8 mouse cellular contexts compared by ENCODE assay signal in the genomic region with DNA sequence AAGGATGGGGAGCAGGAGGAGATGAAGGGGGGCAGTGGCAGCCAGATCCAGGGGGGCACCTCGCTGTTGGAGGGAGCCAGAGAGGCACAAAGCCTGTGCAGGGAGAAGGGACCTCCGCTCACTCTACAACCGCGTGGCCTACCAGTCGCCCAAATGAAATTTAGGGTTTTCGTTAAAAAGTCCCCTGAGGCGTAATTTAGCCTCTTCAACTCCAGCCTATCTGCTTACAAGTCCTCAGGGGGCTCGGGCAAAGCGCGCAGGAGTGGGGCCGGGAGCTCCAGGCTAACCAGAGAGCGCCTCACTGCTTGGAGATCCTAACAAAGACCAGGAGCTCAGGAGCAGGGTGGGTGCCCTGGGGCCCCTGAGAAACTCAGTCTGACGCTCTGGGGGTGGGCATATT. TPM values are rescaled to one million over a fixed set of nuclear protein-coding genes. Genes with fewer than 3 reads are reported as not detected.
DNase-seq lines count a peak whose midpoint lies in the region; ATAC-seq and TF ChIP-seq lines count a peak whose summit lies in the region.

No protein-coding gene starts in this region.

- 8% methylated on average over 13 of the region's 13 CpGs for WGBS in heart, embryonic 11.5 days (ENCODE audit: insufficient replicate concordance)
- WGBS in embryonic facial prominence, embryonic 13.5 days = 3% methylated on average over 13 of the region's 13 CpGs
- 19% methylated on average over 13 of the region's 13 CpGs for WGBS in intestine, embryonic 15.5 days

- TF ChIP-seq CTCF in E14TG2a.4 (conservative IDR thresholded peaks at IDR 0.05; ENCODE audit: low read length) = no peak

- 0 out of 2 replicates have a peak, but pooled peaks have one; percentile 9 for ATAC-seq in heart, embryonic 11.5 days (replicated peaks; ENCODE audit: insufficient number of reproducible peaks, low FRiP score, low TSS enrichment)
- ATAC-seq in embryonic facial prominence, embryonic 13.5 days (ENCODE audit: insufficient number of reproducible peaks, insufficient read depth, low FRiP score, low TSS enrichment, low read depth) = 0 out of 2 replicates have a peak, but pooled peaks have one; percentile 58
- peak; percentile 48 for ATAC-seq in intestine, embryonic 15.5 days

- DNase-seq in heart, adult 11 months = no peak
- peak; percentile 10 for DNase-seq in naive thymus-derived CD4-positive, alpha-beta T cell, adult 2 months (ENCODE audit: low read depth)
- no peak for DNase-seq in spleen, postnatal 10 days (ENCODE audit: low spot score in 2 of 2)
- no peak for DNase-seq in c-Kit-positive CD71-positive TER-119-positive erythroid progenitor cells, embryonic 14.5 days (ENCODE audit: low spot score)

- H3K27me3 ChIP-seq in heart, embryonic 11.5 days (ENCODE audit: control insufficient read depth, insufficient read depth, low read length) = no peaks in the 10 kb centered on the region
- H3K27me3 ChIP-seq in E14TG2a.4 (ENCODE audit: insufficient read depth, low read length) = peaks cover 61% of the 10 kb centered on the region
- no peaks in the 10 kb centered on the region for H3K27me3 ChIP-seq in embryonic facial prominence, embryonic 13.5 days
- no peaks in the 10 kb centered on the region for H3K27me3 ChIP-seq in intestine, embryonic 15.5 days (replicated peaks)

- H3K4me1 ChIP-seq in heart, embryonic 11.5 days (ENCODE audit: control insufficient read depth, insufficient read depth, low read length) = peaks cover 24% of the 10 kb centered on the region
- H3K4me1 ChIP-seq in E14TG2a.4 (replicated peaks; ENCODE audit: low read depth, low read length) = peaks cover 13% of the 10 kb centered on the region
- H3K4me1 ChIP-seq in embryonic facial prominence, embryonic 13.5 days = peaks cover 41% of the 10 kb centered on the region
- H3K4me1 ChIP-seq in intestine, embryonic 15.5 days (replicated peaks) = peaks cover 18% of the 10 kb centered on the region

- H3K27ac ChIP-seq in heart, embryonic 11.5 days (ENCODE audit: low read depth, low read length) = peak overlapping the region; percentile 62
- H3K27ac ChIP-seq in embryonic facial prominence, embryonic 13.5 days = peak overlapping the region; percentile 87
- peak overlapping the region; percentile 48; the same call in 1 of the 2 replicates for H3K27ac ChIP-seq in intestine, embryonic 15.5 days

- no peaks in the 10 kb centered on the region for H3K36me3 ChIP-seq in heart, embryonic 11.5 days (ENCODE audit: control insufficient read depth, insufficient read depth, low read length)
- no peaks in the 10 kb centered on the region for H3K36me3 ChIP-seq in E14TG2a.4 (ENCODE audit: insufficient read depth, low read length)
- no peaks in the 10 kb centered on the region; the same call in 1 of the 2 replicates for H3K36me3 ChIP-seq in embryonic facial prominence, embryonic 13.5 days
- H3K36me3 ChIP-seq in intestine, embryonic 15.5 days = no peaks in the 10 kb centered on the region

- H3K9ac ChIP-seq in heart, embryonic 11.5 days (ENCODE audit: low read depth, low read length) = peak overlapping the region; percentile 68
- H3K9ac ChIP-seq in embryonic facial prominence, embryonic 13.5 days = peak overlapping the region; percentile 64
- peak overlapping the region; percentile 20; the same call in 1 of the 2 replicates for H3K9ac ChIP-seq in intestine, embryonic 15.5 days

- peak overlapping the region; percentile 39 for H3K4me3 ChIP-seq in heart, embryonic 11.5 days (ENCODE audit: low read depth, low read length)
- H3K4me3 ChIP-seq in E14TG2a.4 (replicated peaks; ENCODE audit: low read length) = peak overlapping the region; percentile 71
- H3K4me3 ChIP-seq in embryonic facial prominence, embryonic 13.5 days = peak overlapping the region; percentile 42
- H3K4me3 ChIP-seq in intestine, embryonic 15.5 days (replicated peaks) = peak overlapping the region; percentile 31

- H3K4me2 ChIP-seq in heart, embryonic 11.5 days = peak overlapping the region; percentile 74
- H3K4me2 ChIP-seq in embryonic facial prominence, embryonic 13.5 days = peak overlapping the region; percentile 74
- peak overlapping the region; percentile 70 for H3K4me2 ChIP-seq in intestine, embryonic 15.5 days (replicated peaks)

- no peaks in the 10 kb centered on the region for H3K9me3 ChIP-seq in heart, embryonic 11.5 days (replicated peaks; ENCODE audit: control insufficient read depth, low read length)
- no peaks in the 10 kb centered on the region for H3K9me3 ChIP-seq in E14TG2a.4 (ENCODE audit: low read length)
- H3K9me3 ChIP-seq in embryonic facial prominence, embryonic 13.5 days = no peaks in the 10 kb centered on the region
- H3K9me3 ChIP-seq in intestine, embryonic 15.5 days = no peaks in the 10 kb centered on the region

RNA-seq across cellular contexts. Expression of gene Mgst2, which starts 41.8 kb away (rescaled TPM):
- polyA plus RNA-seq in heart, embryonic 11.5 days (2014; fragmentation: Nextera tagmentation; extraction: Ambion mirVana) = 1.6 and 2.9 TPM in 2 replicates
- 1.3 and 2.1 TPM in 2 replicates for polyA plus RNA-seq in embryonic facial prominence, embryonic 13.5 days (2015; fragmentation: Nextera tagmentation; extraction: Ambion mirVana)
- 30.2 and 33.3 TPM in 2 replicates for polyA plus RNA-seq in intestine, embryonic 15.5 days (2015; fragmentation: Nextera tagmentation; extraction: Ambion mirVana)
